Mouse (Mus musculus) layer of hippocampus, postnatal 10 days (tissue): ENCODE results near the gene Itpr2. TPM values are rescaled to one million over a fixed set of nuclear protein-coding genes. Genes with fewer than 3 reads are reported as not detected.
A peak's percentile ranks its signal among the peaks of the same experiment; 100 is the strongest.

Source experiments
- DNase-seq, 2 experiments: peaks; one replicate each; pipeline ENCODE4 v3.0.0; 2021; ENCODE audit warnings: low spot score in 2 of 2
- total RNA-seq, 2 experiments: library from RNA; stranded (reverse); gene quantifications; 2 replicates each; pipeline ENCODE4 v1.2.3; 2021

Gene Itpr2
- total RNA-seq, 2 experiments from 2014 or later, result 27.2 to 28.7 TPM

DNA sequence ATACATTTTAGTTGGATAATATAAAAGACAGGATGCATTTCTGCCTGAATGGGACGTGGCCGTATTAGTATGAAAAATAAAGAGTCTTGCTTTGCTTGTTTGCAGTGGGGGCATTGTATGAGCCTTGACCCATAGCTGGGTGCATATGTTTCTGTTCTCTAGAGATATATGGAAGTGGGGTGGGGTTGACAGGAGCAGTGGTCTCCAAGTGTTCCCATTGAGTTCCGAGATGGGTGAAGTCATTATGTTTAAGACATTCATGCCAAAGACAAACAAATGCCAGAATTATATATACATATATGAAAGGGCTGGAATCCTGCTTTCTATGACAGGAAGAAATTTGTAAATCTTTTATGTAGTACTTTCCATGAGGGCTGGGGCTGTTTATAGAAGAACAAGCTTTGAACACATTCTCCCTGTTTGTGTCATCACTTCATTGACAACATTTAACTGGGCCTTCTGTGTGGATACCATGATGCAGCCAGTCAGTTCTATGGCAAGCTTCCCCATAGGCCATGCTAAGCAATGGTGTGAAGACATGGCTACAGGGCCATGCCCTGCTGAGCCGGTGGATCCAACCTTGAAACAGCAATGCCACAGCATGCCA, 327.3 kb downstream of the Itpr2 start:
- no peak for DNase-seq

DNA sequence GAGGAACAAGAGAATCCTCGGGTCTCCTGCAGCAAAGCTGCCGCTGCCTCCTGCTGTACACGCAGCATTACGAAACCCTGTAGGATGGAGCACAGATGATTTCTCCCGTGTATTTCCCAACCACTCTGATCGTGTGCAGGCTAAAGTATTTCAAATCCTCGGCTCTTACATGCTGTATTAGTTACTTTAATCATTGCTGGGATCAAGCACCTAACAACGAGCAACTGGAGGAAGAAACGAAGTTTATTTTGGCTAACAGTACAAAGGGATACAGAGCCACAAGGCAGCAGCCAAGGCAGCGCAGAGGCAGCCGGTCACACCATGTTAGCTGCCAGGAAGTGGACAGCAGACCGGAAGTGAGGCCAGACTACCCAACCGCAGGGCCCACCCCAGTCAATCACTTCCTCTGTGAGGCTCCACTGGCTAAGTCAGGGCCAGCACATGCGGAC, 331.4 kb downstream of the Itpr2 start:
- peak in 1 of 2 experiments; percentile 28 for DNase-seq

DNA sequence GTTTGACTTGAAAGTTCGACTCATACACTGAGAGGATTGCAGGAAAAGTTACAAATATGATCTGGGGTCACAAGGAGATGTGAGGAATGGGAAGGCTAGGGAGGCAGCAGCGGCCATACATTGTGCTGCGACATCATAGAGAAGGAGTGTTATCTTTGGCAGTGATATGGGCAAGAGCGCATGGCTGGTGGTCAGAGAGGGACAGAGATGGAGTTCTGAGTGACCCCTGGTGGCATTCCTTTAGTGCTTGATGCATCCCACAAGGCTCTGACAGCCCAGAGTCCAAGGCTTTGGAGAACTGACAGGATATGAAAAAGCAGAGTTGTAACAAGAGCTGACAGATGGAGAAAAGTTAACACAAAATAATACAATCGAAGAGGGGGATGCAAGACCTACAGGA, 334.8 kb downstream of the Itpr2 start:
- DNase-seq, result no peak

DNA sequence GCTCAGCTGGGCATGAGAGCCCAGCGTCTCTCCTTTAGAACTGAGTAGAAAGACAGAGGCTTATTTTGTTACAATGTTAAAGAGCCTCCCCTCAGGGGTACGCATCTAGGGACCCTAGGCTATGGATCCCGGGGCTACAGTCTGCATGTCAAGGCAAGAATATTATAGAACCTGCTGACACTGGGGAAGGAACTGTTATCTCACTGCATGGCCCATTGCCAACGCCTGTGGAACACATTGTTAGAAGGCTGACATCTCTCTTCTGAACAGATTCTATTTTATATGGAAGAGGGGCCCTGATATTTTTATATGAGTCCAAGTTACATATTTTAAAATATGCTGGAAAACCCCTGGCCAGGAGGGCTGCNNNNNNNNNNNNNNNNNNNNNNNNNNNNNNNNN, 342.4 kb downstream of the Itpr2 start:
- DNase-seq, result no peak

DNA sequence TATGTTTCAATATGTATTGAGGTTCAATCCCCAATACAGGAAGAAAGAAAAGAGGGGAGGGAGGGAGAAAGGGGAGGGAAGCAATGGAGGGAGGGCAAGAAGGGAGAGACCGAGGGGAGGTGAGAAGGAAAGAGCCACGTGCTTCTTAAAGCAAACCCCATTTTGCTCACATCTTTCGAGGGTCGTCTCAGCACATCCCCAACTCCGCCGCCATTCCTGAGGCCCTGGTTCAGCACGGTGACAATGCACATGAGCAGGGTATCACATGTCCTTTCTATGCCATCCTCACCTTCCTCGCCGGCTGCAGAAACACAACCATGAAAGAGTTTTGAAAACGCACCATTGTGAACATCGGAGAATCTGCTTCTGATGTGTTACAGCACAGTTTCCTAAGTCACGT, 343.3 kb downstream of the Itpr2 start:
- no peak for DNase-seq

DNA sequence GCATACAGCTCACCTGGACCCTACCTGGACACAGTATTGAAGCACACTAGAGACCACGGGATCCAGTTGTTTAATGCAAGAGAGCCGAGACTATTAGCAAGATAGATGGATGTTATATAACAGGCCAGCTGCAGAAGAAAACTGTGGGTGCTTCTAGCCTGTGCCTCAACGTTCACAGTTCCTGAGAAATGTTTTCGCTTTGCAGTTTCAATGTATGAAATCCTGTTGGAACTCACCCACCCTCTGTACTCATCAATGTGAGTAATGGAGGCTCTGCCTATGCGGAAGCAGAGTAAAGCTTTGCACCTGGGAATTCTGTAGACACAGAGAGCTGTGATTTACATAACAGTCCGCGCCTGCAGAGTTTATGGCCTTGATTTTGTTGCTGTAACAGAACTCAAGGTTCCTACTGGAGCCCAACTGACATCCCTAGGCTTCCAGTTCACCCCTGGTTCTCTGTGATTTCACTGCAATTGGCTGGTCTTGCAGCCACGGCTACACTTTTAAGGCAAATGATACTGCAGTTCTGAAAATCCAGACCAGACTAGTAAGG, 344.0 kb downstream of the Itpr2 start:
- no peak for DNase-seq

DNA sequence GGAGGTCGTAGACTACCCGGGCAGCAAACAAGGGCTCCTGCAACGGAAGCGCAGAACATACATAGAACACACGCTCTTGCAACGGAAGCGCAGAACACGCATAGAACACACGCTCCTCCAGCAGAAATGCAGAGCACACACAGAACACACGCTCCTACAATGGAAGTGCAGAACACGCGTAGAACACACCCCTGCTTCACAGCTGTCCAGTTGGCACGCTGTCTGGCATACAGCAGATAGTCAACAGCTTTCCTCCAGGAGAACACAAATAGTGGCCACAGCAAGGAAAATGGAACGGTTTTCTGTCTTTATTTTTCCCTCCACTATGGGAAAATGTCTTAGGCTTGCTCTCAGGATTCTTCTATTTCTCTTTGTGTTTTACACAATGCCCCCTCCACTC, 344.9 kb downstream of the Itpr2 start:
- no peak for DNase-seq

DNA sequence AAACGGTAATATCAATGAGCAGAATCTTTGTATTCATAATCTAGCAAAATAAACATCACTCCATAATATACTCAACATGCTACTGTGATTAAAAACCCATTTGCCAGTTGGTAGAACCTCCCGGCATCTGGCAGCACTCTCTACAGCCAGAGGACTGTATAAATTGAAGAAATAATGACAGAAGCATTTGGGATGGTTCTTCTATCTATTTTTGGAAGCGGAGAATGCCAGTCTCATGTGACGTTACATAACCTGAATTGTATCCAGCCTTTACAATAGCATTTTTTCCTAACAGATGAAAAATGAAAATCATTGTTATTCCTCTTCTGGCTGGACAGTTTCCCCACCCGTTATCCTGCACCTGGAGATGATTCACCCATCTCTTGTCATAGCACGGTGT, 345.5 kb downstream of the Itpr2 start:
- DNase-seq, result no peak

DNA sequence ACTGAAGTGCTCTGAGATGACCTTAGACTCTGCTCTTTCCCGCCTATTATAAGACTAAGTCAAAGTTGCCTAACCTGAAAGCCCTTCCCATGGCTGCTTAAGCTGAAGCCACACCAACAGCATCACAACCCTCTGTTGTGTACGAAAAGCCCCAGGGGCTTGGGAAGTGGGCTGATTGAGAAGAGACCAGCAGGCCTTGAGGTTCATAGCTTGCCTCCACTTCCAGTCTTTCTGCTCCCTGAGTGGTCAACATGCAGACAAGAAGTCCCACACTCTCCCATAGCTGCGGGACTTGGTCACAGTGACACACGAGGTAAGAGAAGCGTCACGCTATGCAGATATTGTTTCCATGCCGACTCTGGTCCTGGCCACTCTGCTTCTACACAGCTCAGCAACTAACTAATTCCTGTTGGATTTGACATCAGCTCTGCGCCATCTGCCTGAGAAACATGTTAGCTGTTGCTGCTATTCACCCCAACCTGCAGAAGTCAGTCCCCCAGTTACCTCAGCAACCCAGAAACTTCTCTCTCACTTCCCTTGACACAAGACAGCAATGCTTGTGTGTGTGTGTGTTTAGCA, 346.8 kb downstream of the Itpr2 start:
- peak in 1 of 2 experiments; percentile 47 for DNase-seq

DNA sequence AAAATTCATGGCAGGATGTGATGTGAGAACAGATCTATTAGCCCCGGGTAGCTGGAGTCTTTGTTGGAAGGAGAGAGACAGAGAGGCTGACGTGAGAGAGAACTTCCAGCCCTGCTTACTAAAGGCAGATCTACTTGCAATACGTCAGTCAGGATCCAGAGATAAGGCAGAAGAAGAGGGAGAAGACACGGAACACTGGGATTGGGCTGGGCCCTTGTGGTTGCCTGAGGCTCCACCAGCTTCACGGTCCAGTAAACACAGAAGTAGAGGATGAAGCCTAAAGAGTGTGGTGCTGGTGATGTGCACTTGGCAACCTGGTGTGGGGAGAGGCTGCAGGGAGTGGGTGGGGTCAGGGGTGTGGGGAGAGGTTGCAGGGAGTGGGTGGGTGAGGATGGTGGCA, 349.2 kb downstream of the Itpr2 start:
- no peak for DNase-seq

DNA sequence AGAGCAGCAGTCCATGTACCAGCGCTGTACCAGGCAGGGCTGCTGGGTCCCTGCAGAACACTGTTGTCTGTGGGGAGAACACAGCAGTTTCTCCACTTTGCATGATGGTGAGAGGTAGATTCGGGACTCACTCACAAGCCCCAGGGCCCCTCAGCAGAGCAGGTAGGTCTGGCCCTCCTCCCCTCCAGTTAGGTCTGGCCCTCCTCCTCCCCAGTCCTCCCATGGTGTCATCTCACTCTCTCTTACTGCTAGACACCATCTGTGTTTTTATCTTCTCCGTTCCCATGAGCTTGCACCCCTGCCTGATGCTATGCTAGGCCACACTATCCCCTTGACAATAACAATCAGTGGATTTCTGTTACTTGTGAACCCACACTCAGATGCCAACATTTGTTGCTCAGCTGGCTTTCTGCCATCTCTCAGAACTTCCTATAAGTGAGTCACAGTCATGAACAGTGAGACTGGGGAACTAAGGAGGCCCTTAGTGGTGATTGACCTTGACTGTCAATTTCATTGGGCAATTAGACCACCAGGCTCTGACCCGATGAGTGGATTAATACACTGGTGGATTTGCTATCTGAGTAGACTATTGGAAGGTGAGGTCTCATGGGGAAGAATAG, 360.9 kb downstream of the Itpr2 start:
- DNase-seq, result no peak

DNA sequence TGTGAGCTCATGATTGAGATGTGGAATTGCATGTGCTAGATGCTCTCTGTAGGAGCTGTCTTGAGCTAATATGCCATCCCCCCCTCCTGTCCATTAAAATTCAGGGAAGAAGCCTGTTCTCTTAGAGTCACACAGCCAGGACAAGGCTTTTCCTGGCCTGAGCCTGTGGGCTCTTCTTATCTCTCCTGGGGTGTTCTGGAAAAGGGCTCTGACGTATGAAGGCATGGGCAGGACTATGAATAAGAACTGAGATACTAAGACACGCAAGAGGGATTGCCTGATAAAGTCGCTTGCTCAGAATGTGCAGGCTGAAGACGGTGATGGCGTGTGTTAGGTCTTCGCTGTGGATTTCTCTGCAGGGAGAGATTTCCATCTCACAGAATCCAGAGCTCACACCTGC, 361.9 kb downstream of the Itpr2 start:
- no peak for DNase-seq

DNA sequence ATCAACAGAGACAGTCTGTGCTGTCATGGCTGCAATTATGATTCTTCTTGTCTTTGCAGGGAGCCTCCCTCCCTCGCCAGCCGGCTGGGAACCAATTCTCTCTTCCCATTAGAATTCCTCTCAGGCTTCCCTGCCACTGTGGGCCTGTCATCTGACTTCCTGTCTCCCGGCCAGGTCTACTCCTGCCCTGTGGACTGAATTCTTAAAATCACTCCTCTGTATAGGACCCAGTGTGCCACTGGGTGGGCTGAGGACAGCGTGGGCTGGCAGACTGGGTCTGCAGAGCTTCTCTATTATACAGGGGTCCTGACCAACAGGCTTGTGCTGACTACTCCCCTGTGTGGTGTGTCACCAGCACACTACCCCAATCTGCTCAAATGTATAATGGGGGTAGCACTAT, 365.4 kb downstream of the Itpr2 start:
- DNase-seq, result peak; percentile 61 to 74

DNA sequence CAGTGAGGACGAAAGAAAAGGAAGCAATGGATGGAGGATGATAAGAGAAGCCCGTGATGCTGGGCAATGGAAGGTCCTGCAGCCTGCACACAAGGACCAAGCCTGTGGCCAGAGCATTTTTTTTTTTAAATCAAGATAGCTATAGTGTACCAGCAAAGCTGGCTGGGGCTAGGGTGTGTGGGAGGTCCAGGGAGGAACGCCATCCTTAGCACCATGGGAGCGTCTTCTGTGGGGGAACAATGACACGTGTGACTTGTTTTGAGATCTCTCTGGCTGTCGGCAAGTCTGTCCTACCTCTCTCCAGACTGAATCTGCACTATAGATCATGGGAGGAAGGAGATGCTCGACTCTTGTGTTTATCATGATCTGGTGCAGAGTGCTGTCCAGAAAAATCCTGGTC, 365.8 kb downstream of the Itpr2 start:
- no peak for DNase-seq

DNA sequence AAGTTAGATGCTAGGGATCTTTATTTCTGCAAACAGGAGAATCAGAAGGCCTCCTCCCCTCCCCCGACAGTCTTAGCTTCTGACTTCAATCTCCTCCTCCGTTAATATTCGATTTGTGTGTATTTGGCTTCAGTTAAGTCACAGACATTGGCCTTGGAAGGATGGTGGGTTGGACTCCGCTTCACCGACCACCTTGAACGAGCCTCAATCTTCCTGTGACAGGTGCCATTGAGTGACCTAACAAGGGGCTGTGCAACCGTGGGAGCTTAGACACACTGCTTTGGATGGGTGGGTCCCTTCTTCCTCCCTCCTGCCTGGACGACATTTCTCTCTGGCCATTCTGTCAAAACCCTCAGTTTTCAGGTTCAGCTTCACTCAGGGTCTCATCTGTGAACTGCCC, 366.7 kb downstream of the Itpr2 start:
- DNase-seq, result no peak

DNA sequence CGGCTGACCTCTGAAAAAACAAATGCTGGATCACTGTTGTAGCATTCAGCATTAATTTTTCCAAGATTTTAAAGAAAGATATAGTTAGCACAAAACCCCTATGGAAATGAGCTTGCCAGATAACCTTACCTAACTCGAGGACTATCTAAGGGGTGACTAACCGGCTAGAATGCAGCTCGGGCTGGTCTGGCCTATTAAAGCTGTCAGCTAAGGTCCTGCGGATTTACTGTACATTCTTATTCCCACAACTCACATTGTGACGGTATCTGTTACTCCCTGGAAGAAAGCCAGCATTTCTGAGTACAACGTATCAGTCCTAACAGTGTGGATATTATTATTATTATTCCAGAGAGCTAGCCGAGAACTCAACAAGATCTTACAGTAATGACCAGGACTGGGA, 368.1 kb downstream of the Itpr2 start:
- DNase-seq, result no peak

DNA sequence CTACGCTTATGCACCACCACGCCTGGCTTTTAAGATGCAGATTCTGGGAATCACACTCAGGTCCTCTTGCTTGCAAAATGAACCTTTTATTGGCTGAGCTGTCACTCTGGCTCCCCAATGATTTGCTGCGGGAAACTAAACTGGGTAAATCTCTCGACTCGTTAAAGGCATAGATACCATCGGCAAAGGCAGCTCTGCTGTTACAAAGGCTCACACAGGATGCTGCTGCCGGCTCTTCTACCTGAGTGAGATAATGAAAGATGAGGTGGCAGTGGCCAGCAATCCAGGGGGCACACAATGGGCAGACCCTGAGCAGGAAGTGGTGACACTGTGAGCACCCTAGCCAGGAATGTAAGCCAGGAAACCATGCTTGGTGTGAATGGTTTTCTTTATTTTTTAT, 373.0 kb downstream of the Itpr2 start:
- no peak for DNase-seq

DNA sequence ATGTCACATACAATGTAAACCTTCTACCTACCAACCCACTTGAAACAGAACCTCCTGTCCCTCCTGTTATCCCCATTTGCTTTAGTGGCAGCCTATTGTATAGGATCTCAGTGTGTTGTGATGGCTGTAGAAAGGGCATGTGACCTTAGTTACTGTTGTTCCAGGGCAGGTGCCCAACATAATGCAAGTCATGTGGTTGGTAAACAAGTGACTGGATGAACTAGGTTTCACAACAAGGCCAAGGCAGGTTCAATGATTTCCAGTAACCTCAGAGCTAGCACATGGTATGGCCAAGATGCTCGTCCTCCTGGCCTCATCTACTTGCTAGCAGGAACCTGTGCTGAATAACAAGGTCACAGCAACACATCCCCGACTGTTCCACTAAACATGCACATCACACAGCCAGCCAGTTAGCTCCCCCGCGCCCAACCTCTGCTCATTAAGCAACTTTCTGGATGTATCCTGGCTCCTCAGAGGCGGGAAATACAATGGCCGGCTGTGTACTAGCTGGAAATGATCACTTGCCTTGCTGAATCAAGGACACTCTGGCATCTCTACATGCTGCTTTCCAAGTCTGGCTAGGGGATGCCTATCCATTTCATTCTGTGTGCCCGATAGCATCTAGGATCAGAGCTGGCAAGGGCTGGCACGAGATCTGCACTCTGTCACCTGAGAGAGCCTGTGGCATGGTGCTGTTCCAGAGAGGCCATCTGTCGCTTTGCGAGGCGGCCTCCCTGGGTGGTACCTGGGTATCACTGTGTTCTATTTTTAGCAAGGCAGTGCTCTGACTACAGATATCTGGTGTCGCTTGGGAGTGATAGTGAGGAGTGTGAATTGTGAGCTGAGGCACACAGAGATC, 375.0 kb downstream of the Itpr2 start:
- peak; percentile 32 to 46 for DNase-seq

DNA sequence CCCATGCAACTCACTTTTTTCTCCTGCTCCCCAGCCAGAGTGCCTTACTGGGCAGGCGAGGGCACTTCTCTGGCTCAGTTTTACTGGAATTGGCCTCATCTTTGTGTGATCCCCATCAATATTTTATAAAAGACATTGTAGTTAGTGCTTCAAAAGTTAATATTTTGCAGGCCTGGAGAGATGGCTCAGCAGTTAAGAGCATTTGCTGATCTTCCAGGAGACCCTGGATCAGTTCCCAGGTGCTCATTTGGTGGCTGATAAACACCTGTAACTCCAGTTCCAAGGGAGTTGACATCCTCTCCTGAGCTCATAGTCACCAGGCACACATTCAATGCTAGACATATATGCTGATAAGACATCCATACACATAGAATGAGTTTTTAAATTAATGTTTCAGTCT, 376.4 kb downstream of the Itpr2 start:
- no peak for DNase-seq

DNA sequence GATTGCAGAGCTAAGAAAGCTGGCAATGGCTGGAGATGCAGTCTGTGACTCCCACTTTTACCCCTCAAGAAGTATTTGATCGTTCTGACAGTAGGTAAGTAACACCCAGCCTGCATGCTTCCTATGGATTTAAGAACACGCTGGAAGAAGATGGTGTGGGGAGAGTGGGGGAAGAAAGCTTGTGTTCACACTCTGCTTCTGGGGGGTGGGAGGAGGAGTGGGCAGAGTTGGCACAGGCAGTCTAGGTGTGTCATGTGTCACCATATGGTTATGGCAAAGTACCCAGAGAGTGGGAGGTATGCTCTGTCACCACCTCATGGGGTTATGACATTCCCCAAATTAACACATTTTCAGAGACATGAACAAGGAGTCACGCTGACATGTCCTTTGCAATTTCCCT, 377.5 kb downstream of the Itpr2 start:
- DNase-seq, result no peak

DNA sequence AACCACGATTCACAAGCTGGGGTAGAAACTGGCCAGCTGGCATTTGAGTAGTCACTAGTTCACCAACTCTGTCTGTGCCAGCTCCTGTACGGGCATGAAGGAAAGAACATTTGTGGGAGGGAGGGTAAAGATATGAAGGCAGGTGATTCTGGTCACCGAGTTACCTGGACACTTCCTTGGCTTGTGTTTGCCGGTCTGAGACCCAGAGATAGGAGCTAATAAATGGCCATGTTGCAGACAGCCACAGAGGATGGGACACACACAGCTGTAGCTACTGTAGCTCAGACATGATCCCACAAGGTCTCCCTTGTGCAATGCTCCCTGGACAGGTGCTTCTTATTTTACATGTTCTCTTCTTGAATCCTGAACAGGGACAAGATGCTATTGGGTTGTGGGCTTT, 378.4 kb downstream of the Itpr2 start:
- no peak for DNase-seq

DNA sequence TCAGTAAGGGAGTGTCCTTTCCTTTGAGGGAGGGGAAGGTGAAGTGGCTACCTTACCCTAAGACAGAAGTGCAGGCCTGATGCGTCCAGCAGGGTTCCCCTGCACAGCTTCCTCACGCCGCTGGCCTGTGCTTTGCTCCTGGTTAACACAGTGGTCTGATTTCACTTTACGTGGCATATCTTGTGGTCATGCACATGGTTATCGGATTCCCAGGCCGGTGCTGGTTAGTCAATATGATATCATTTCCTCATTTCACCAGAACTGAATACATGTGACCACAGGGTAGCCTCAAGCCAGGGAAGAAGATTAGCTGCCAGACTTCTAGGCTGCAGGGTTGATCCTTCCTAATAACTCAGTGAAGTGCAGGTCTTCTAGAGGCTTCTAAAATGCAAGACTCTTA, 381.9 kb downstream of the Itpr2 start:
- DNase-seq, result no peak
